Mouse (Mus musculus) natural killer cell, adult 2 months (primary cell): ENCODE results near the gene Filip1.
"Not testable (repeated sequence)": the region's sequence is repeated elsewhere in the genome, so short reads cannot be mapped to it uniquely, and the experiment has no call there.

Source experiments
- DNase-seq, 2 experiments: peaks; one replicate each; pipeline ENCODE4 v3.0.0; 2022; ENCODE audit warnings: low spot score in 2 of 2

The Filip1 gene

GRCm38 (mm10) chr9:80012751-80013150 lies at the start of gene Filip1:
Filip1 (minus strand) TSS chr9:80012851.
- DNase-seq = no peak

- no peak for DNase-seq
These were observed 45.0 kb upstream of the Filip1 start for GRCm38 (mm10) chr9:80057690-80058089.

GRCm38 (mm10) chr9:80052951-80053350 lies 40.3 kb upstream of the Filip1 start:
- no peak for DNase-seq

- not testable (repeated sequence) for DNase-seq
These were observed 36.6 kb upstream of the Filip1 start for GRCm38 (mm10) chr9:80049271-80049670.

- not testable (repeated sequence) for DNase-seq
These were observed 31.6 kb upstream of the Filip1 start for GRCm38 (mm10) chr9:80044301-80044700.

- DNase-seq = no peak
These were observed 26.7 kb upstream of the Filip1 start for GRCm38 (mm10) chr9:80039296-80039815.

- DNase-seq = no peak
These were observed 25.3 kb upstream of the Filip1 start for GRCm38 (mm10) chr9:80037997-80038383.

- no peak for DNase-seq
These were observed 24.8 kb upstream of the Filip1 start for GRCm38 (mm10) chr9:80037262-80037996.

- no peak for DNase-seq
These were observed 13.9 kb upstream of the Filip1 start for GRCm38 (mm10) chr9:80026581-80027021.

GRCm38 (mm10) chr9:80026017-80026416 lies 13.4 kb upstream of the Filip1 start:
- DNase-seq = peak; percentile 38 to 49

GRCm38 (mm10) chr9:80025347-80025746 lies 12.7 kb upstream of the Filip1 start:
- DNase-seq = not testable (repeated sequence)

GRCm38 (mm10) chr9:80022821-80023220 lies 10.2 kb upstream of the Filip1 start:
- no peak for DNase-seq

GRCm38 (mm10) chr9:80021648-80022047 lies 9.0 kb upstream of the Filip1 start:
- no peak for DNase-seq

GRCm38 (mm10) chr9:80020429-80020828 lies 7.8 kb upstream of the Filip1 start:
- DNase-seq = no peak

- DNase-seq = no peak
These were observed 635 bp downstream of the Filip1 start for GRCm38 (mm10) chr9:80012016-80012415.

GRCm38 (mm10) chr9:80002394-80003188 lies 10.1 kb downstream of the Filip1 start:
- peak; percentile 65 to 74 for DNase-seq

- no peak for DNase-seq
These were observed 15.4 kb downstream of the Filip1 start for GRCm38 (mm10) chr9:79997282-79997681.

- DNase-seq = no peak
These were observed 18.4 kb downstream of the Filip1 start for GRCm38 (mm10) chr9:79994296-79994695.

- DNase-seq = no peak
These were observed 19.6 kb downstream of the Filip1 start for GRCm38 (mm10) chr9:79993066-79993465.

GRCm38 (mm10) chr9:79990456-79991017 lies 22.1 kb downstream of the Filip1 start:
- no peak for DNase-seq

- no peak for DNase-seq
These were observed 22.9 kb downstream of the Filip1 start for GRCm38 (mm10) chr9:79989703-79990102.

GRCm38 (mm10) chr9:79989061-79989460 lies 23.6 kb downstream of the Filip1 start:
- DNase-seq = no peak
